Comparison of ENCODE assay signal across 9 mouse cellular contexts in genomic region chr4:57916201-57916661, GRCm38 (mm10). TPM values are rescaled to one million over a fixed set of nuclear protein-coding genes. Genes with fewer than 3 reads are reported as not detected.
DNase-seq lines count a peak whose midpoint lies in the region; ATAC-seq lines count a peak whose summit lies in the region.
"Had no signal": no experiment of that assay in that cellular context is flagged by ENCODE, and none has a peak within 500 bp of the region (broad histone marks: within the 10 kb centered on the region; RNA-seq: fewer than 3 reads in every experiment).

Gene D630039A03Rik (minus strand): TSS chr4:57916297.

- peaks cover 25% of the 10 kb centered on the region for H3K4me1 ChIP-seq in megakaryocyte, embryonic 14.5 days
- peaks cover 4% of the 10 kb centered on the region; the same call in 1 of the 2 replicates for H3K4me1 ChIP-seq in hindbrain, embryonic 16.5 days (ENCODE audit: control insufficient read depth, insufficient read depth, low read depth, low read length)
- H3K4me1 ChIP-seq in stomach, embryonic 16.5 days (ENCODE audit: control insufficient read depth, insufficient read depth, low read length), result peaks cover 13% of the 10 kb centered on the region; the same call in 1 of the 2 replicates

- peaks cover 18% of the 10 kb centered on the region for H3K27me3 ChIP-seq in megakaryocyte, embryonic 14.5 days (replicated peaks)
- H3K27me3 ChIP-seq in hindbrain, embryonic 16.5 days (replicated peaks; ENCODE audit: control insufficient read depth, insufficient read depth, low read length), result no peaks in the 10 kb centered on the region
- no peaks in the 10 kb centered on the region for H3K27me3 ChIP-seq in stomach, embryonic 16.5 days (ENCODE audit: control insufficient read depth, insufficient read depth, low read length)

- intact Hi-C loops in left cerebral cortex, postnatal 10 days (cut with DNase I), result no loop called here

- no peak within 1 kb of the TSS for H3K27ac ChIP-seq in hindbrain, embryonic 16.5 days (ENCODE audit: low read depth, low read length)
- peak within 1 kb of the TSS; percentile 92 for H3K27ac ChIP-seq in stomach, embryonic 16.5 days (ENCODE audit: low read length)

- ATAC-seq in megakaryocyte, adult 5-6 weeks (ENCODE audit: poor library complexity, severe bottlenecking), result no peak
- ATAC-seq in hindbrain, embryonic 16.5 days, result no peak
- ATAC-seq in stomach, embryonic 16.5 days (ENCODE audit: insufficient read depth, low FRiP score), result peak; percentile 76

- no peaks in the 10 kb centered on the region for H3K36me3 ChIP-seq in megakaryocyte, embryonic 14.5 days (replicated peaks; ENCODE audit: low read length)
- no peaks in the 10 kb centered on the region for H3K36me3 ChIP-seq in hindbrain, embryonic 16.5 days (ENCODE audit: control insufficient read depth, insufficient read depth, low read length)
- no peaks in the 10 kb centered on the region for H3K36me3 ChIP-seq in stomach, embryonic 16.5 days (ENCODE audit: control insufficient read depth, insufficient read depth, low read length)

- H3K9ac ChIP-seq in hindbrain, embryonic 16.5 days (ENCODE audit: low read depth, low read length), result no peak within 1 kb of the TSS
- peak within 1 kb of the TSS; percentile 72 for H3K9ac ChIP-seq in stomach, embryonic 16.5 days (ENCODE audit: low read length)

- peak; percentile 77 for DNase-seq in adrenal gland, postnatal 10 days
- DNase-seq in liver, result peak; percentile 27
- no peak for DNase-seq in frontal cortex, postnatal 14 days (ENCODE audit: low spot score in 2 of 2)
- no peak for DNase-seq in left cerebral cortex, postnatal 10 days (ENCODE audit: extremely low spot score in 1 of 2, low spot score in 2 of 2)

- WGBS in hindbrain, embryonic 16.5 days, result 31% methylated on average over 9 of the region's 9 CpGs
- WGBS in stomach, embryonic 16.5 days, result 11% methylated on average over 9 of the region's 9 CpGs

- H3K4me3 ChIP-seq in megakaryocyte, embryonic 14.5 days (replicated peaks), result peak within 1 kb of the TSS; percentile 44
- no peak within 1 kb of the TSS for H3K4me3 ChIP-seq in hindbrain, embryonic 16.5 days (ENCODE audit: low read length)
- peak within 1 kb of the TSS; percentile 45 for H3K4me3 ChIP-seq in stomach, embryonic 16.5 days (replicated peaks; ENCODE audit: low read length)

- peaks cover 3% of the 10 kb centered on the region; the same call in 1 of the 2 replicates for H3K9me3 ChIP-seq in megakaryocyte, embryonic 14.5 days
- no peaks in the 10 kb centered on the region for H3K9me3 ChIP-seq in hindbrain, embryonic 16.5 days (ENCODE audit: control insufficient read depth, low read length)
- H3K9me3 ChIP-seq in stomach, embryonic 16.5 days (replicated peaks; ENCODE audit: control insufficient read depth, low read length), result no peaks in the 10 kb centered on the region

- H3K4me2 ChIP-seq in hindbrain, embryonic 16.5 days (ENCODE audit: low read length), result peak within 1 kb of the TSS; percentile 0
- peak within 1 kb of the TSS; percentile 50 for H3K4me2 ChIP-seq in stomach, embryonic 16.5 days (ENCODE audit: low read depth, low read length)

RNA-seq across cellular contexts. Expression of gene D630039A03Rik, which starts in this region (rescaled TPM):
- polyA plus RNA-seq in megakaryocyte, embryonic 14.5 days (2012; ENCODE audit: insufficient read depth, low replicate concordance), result not detected in 2 replicates
- total RNA-seq in megakaryocyte, adult 5-6 weeks (2015), result 0.27 TPM in 1 of 2 replicates, not detected in the other
- total RNA-seq in megakaryocyte, adult 5-6 weeks (2017), result not detected in 2 replicates
- total RNA-seq in adrenal gland, postnatal 10 days (2021), result 1 to 10 TPM; 6.3 to 6.7 TPM
- polyA plus RNA-seq in hindbrain, embryonic 16.5 days (2015; fragmentation: Nextera tagmentation; extraction: Ambion mirVana), result 0.10 and 0.30 TPM in 2 replicates
- polyA plus RNA-seq in stomach, embryonic 16.5 days (2015; fragmentation: Nextera tagmentation; extraction: Ambion mirVana), result 11.9 and 13.8 TPM in 2 replicates
- under 1 TPM; 0.11 to 0.28 TPM for total RNA-seq in left cerebral cortex, postnatal 10 days (2021)
- total RNA-seq: neutrophil, adult 5-6 weeks had no signal

Comparison
In these comparisons a context has a peak if more than half of its experiments do, and no peak if none do; other contexts are left out.
1. RNA of gene D630039A03Rik (total RNA-seq): 6.3 to 6.7 TPM in adrenal gland, postnatal 10 days; 0.11 to 0.28 TPM in left cerebral cortex, postnatal 10 days and 0.27 TPM in megakaryocyte, adult 5-6 weeks; every median in the first group is over 4 times any median in the second.
2. DNase-seq: peak in adrenal gland, postnatal 10 days (single experiment) and liver (single experiment); none in frontal cortex, postnatal 14 days (0 of 2) and left cerebral cortex, postnatal 10 days (0 of 2).